Mouse (Mus musculus): ENCODE measurements around the gene Gm10964. TPM values are rescaled to one million over a fixed set of nuclear protein-coding genes. Genes with fewer than 3 reads are reported as not detected.
A peak's percentile ranks its signal among the peaks of the same experiment; 100 is the strongest.

The Gm10964 gene
- polyA plus RNA-seq (2015; fragmentation: Nextera tagmentation; extraction: Ambion mirVana): not detected in 2 replicates

- no peak for ATAC-seq (ENCODE audit: low FRiP score, low read depth)
- Histone ChIP-seq H3K27me3 (no peaks in the 10 kb centered on the region), H3K36me3 (peaks cover 14% of the 10 kb centered on the region), H3K9me3 (no peaks in the 10 kb centered on the region), H3K4me2 (peak within 1 kb of the TSS; percentile 49), H3K4me1 (replicated peaks) (peaks cover 37% of the 10 kb centered on the region), H3K27ac (replicated peaks) (peak within 1 kb of the TSS; percentile 79), H3K4me3 (peak within 1 kb of the TSS; percentile 16), H3K9ac (no peak within 1 kb of the TSS)
- WGBS: 87% methylated on average over 1 of the region's 1 CpGs
Observed at GRCm38 (mm10) chr3:103739329-103739728, at the start of gene Gm10964. Gm10964 (plus strand) TSS chr3:103739366.

- Histone ChIP-seq H3K4me1 (replicated peaks) (no peaks in the 10 kb centered on the region), H3K4me3 (no peak overlapping the region), H3K27me3 (no peaks in the 10 kb centered on the region), H3K9ac (no peak overlapping the region), H3K36me3 (no peaks in the 10 kb centered on the region), H3K9me3 (no peaks in the 10 kb centered on the region), H3K27ac (replicated peaks) (no peak overlapping the region), H3K4me2 (no peak overlapping the region)
- no peak for ATAC-seq (ENCODE audit: low FRiP score, low read depth)
- WGBS: 83% methylated on average over 3 of the region's 3 CpGs
Observed at GRCm38 (mm10) chr3:103690506-103690905, 48.7 kb upstream of the Gm10964 start.

- Histone ChIP-seq H3K4me1 (replicated peaks) (no peaks in the 10 kb centered on the region), H3K36me3 (no peaks in the 10 kb centered on the region), H3K9me3 (no peaks in the 10 kb centered on the region), H3K27me3 (no peaks in the 10 kb centered on the region), H3K4me3 (no peak overlapping the region), H3K9ac (no peak overlapping the region), H3K27ac (replicated peaks) (no peak overlapping the region), H3K4me2 (no peak overlapping the region)
- 47% methylated on average over 3 of the region's 3 CpGs for WGBS
- ATAC-seq (ENCODE audit: low FRiP score, low read depth): no peak
Observed at GRCm38 (mm10) chr3:103695556-103695955, 43.6 kb upstream of the Gm10964 start.

- Histone ChIP-seq H3K4me3 (no peak overlapping the region), H3K4me2 (no peak overlapping the region), H3K27me3 (no peaks in the 10 kb centered on the region), H3K36me3 (no peaks in the 10 kb centered on the region), H3K27ac (replicated peaks) (no peak overlapping the region), H3K9me3 (no peaks in the 10 kb centered on the region), H3K4me1 (replicated peaks) (no peaks in the 10 kb centered on the region), H3K9ac (no peak overlapping the region)
- ATAC-seq (ENCODE audit: low FRiP score, low read depth): no peak
- 95% methylated on average over 1 of the region's 1 CpGs for WGBS
Observed at GRCm38 (mm10) chr3:103696388-103696925, 42.7 kb upstream of the Gm10964 start.

- H3K27ac ChIP-seq (replicated peaks): no peak overlapping the region
- H3K4me3 ChIP-seq: no peak overlapping the region
- no peaks in the 10 kb centered on the region for H3K27me3 ChIP-seq
- 0 out of 2 replicates have a peak, but pooled peaks have one; percentile 19 for ATAC-seq (ENCODE audit: low FRiP score, low read depth)
- no peaks in the 10 kb centered on the region for H3K36me3 ChIP-seq
- H3K4me1 ChIP-seq (replicated peaks): no peaks in the 10 kb centered on the region
- 75% methylated on average over 6 of the region's 6 CpGs for WGBS
- H3K9me3 ChIP-seq: no peaks in the 10 kb centered on the region
- no peak overlapping the region for H3K9ac ChIP-seq
- no peak overlapping the region for H3K4me2 ChIP-seq
Observed at GRCm38 (mm10) chr3:103704661-103705060, 34.5 kb upstream of the Gm10964 start.

GRCm38 (mm10) chr3:103705426-103705825, 33.7 kb upstream of the Gm10964 start:
- no peaks in the 10 kb centered on the region for H3K27me3 ChIP-seq
- no peak overlapping the region for H3K4me3 ChIP-seq
- ATAC-seq (ENCODE audit: low FRiP score, low read depth): no peak
- no peak overlapping the region for H3K27ac ChIP-seq (replicated peaks)
- 85% methylated on average over 12 of the region's 12 CpGs for WGBS
- no peaks in the 10 kb centered on the region for H3K36me3 ChIP-seq
- no peaks in the 10 kb centered on the region for H3K4me1 ChIP-seq (replicated peaks)
- no peaks in the 10 kb centered on the region for H3K9me3 ChIP-seq
- no peak overlapping the region for H3K9ac ChIP-seq
- H3K4me2 ChIP-seq: no peak overlapping the region

GRCm38 (mm10) chr3:103709470-103710040, 29.6 kb upstream of the Gm10964 start:
- no peak for ATAC-seq (ENCODE audit: low FRiP score, low read depth)
- WGBS: 94% methylated on average over 5 of the region's 5 CpGs
- no peak overlapping the region for H3K4me3 ChIP-seq

GRCm38 (mm10) chr3:103712196-103712595, 27.0 kb upstream of the Gm10964 start:
- Histone ChIP-seq H3K4me1 (replicated peaks) (peaks cover 11% of the 10 kb centered on the region), H3K9ac (no peak overlapping the region), H3K4me3 (no peak overlapping the region), H3K36me3 (no peaks in the 10 kb centered on the region), H3K27me3 (no peaks in the 10 kb centered on the region), H3K9me3 (no peaks in the 10 kb centered on the region), H3K4me2 (no peak overlapping the region), H3K27ac (replicated peaks) (no peak overlapping the region)
- 96% methylated on average over 4 of the region's 4 CpGs for WGBS
- no peak for ATAC-seq (ENCODE audit: low FRiP score, low read depth)

More at GRCm38 (mm10) chr3:103709470-103710040, 29.6 kb upstream of the Gm10964 start:
- H3K27ac ChIP-seq (replicated peaks): no peak overlapping the region
- H3K4me2 ChIP-seq: no peak overlapping the region
- no peaks in the 10 kb centered on the region for H3K9me3 ChIP-seq
- H3K9ac ChIP-seq: no peak overlapping the region
- no peaks in the 10 kb centered on the region for H3K4me1 ChIP-seq (replicated peaks)
- no peaks in the 10 kb centered on the region for H3K27me3 ChIP-seq
- H3K36me3 ChIP-seq: no peaks in the 10 kb centered on the region

GRCm38 (mm10) chr3:103714236-103714875, 24.8 kb upstream of the Gm10964 start:
- no peak for ATAC-seq (ENCODE audit: low FRiP score, low read depth)
- no peak overlapping the region for H3K4me3 ChIP-seq
- H3K4me2 ChIP-seq: no peak overlapping the region
- H3K9me3 ChIP-seq: no peaks in the 10 kb centered on the region
- WGBS: 67% methylated on average over 7 of the region's 7 CpGs
- peaks cover 18% of the 10 kb centered on the region for H3K4me1 ChIP-seq (replicated peaks)
- H3K36me3 ChIP-seq: no peaks in the 10 kb centered on the region
- H3K27ac ChIP-seq (replicated peaks): no peak overlapping the region
- no peaks in the 10 kb centered on the region for H3K27me3 ChIP-seq
- H3K9ac ChIP-seq: no peak overlapping the region

- WGBS: 89% methylated on average over 8 of the region's 8 CpGs
- no peak overlapping the region for H3K9ac ChIP-seq
Observed at GRCm38 (mm10) chr3:103714942-103715341, 24.2 kb upstream of the Gm10964 start.

GRCm38 (mm10) chr3:103715762-103716693, 23.1 kb upstream of the Gm10964 start:
- Histone ChIP-seq H3K4me3 (no peak overlapping the region), H3K9ac (no peak overlapping the region), H3K36me3 (no peaks in the 10 kb centered on the region), H3K9me3 (no peaks in the 10 kb centered on the region), H3K4me2 (no peak overlapping the region), H3K4me1 (replicated peaks) (peaks cover 18% of the 10 kb centered on the region), H3K27ac (replicated peaks) (peak overlapping the region; percentile 30; the same call in 1 of the 2 replicates), H3K27me3 (no peaks in the 10 kb centered on the region)
- ATAC-seq (ENCODE audit: low FRiP score, low read depth): no peak
- WGBS: 26% methylated on average over 11 of the region's 11 CpGs

More at GRCm38 (mm10) chr3:103714942-103715341, 24.2 kb upstream of the Gm10964 start:
- H3K4me1 ChIP-seq (replicated peaks): peaks cover 18% of the 10 kb centered on the region
- ATAC-seq (ENCODE audit: low FRiP score, low read depth): no peak
- H3K27ac ChIP-seq (replicated peaks): no peak overlapping the region
- no peaks in the 10 kb centered on the region for H3K27me3 ChIP-seq
- H3K9me3 ChIP-seq: no peaks in the 10 kb centered on the region
- no peak overlapping the region for H3K4me2 ChIP-seq
- no peak overlapping the region for H3K4me3 ChIP-seq
- no peaks in the 10 kb centered on the region for H3K36me3 ChIP-seq
